Mouse (Mus musculus): ENCODE measurements at regions not wholly inside any gene's neighbourhood (a gene's known extent, or its start where the extent isn't known, plus 50 kb on each side); places are given as distances from the start of the nearest gene placed in this dataset.

DNA sequence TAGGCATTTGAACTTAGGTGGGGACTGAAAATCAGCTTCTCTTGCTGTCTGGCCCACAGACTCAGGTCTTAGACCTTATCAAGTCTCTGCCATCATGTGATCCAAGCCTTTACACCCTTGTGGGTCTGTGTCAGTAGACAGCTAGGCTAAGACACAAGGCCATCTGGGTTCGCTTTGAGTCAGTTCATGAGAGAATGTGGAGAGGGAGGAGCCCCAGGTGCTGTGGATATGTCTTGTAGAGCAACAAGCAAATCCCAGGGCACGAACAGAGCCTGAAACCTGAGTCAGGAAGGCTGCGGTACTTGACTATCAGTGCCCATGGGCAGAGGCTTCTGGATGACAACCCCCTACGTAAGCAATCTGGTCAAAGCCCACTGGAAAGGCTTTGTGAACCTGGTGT, 55.6 kb upstream of the S1pr3 start:
- TF ChIP-seq POLR2A (IDR thresholded peaks at IDR 0.05; ENCODE audit: borderline replicate concordance, insufficient read depth, low read length): no peak
- TF ChIP-seq CTCF (IDR thresholded peaks at IDR 0.05; ENCODE audit: borderline replicate concordance, insufficient read depth, low read depth, low read length): no peak

Data from cerebellum, adult 2 months (tissue).